Mouse (Mus musculus): ENCODE data around the gene Actn1. TPM values are rescaled to one million over a fixed set of nuclear protein-coding genes. Genes with fewer than 3 reads are reported as not detected.

Gene Actn1
- polyA plus RNA-seq, 1 experiment from 2014 or later = 39.4 TPM

DNA sequence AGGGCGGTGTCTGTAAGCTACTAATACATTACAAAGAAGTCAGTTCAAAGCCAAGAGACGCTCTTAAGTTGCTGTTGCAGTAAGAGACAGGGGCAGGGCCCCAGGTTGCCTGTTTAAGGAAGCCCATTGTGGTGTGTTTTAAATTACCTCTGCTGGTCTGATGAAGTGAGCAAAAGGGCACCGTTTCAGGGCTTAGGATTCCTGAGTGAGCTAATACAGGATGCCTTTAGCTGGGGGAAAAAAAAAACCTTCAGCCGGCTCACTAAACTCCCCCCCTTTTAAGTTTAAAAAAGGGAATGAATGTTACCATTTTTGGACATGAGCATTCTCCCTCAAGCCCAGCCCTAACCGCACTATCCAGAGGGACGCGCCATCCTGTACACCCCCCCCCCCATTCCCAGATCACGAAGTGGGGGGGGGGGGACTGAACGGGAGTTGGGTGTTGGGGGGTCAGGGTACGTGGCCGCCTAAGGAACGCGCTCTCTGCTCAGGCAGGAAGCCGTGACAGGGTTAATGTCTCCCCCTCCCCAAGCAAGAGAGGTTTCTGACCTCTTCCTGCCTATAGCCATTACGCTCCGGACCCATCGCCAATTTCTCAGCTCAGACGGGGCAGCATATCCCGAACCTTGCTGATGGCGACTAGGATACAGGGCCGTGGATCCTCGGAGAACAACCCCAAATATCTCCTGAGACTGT, 1.5 kb downstream of the Actn1 start:
- no peaks in the 10 kb centered on the region for H3K9me3 ChIP-seq
- WGBS = under 1% methylated on average over 22 of the region's 22 CpGs
- no peak for ATAC-seq (ENCODE audit: insufficient number of reproducible peaks, insufficient read depth, low FRiP score, low TSS enrichment, low read depth)

DNA sequence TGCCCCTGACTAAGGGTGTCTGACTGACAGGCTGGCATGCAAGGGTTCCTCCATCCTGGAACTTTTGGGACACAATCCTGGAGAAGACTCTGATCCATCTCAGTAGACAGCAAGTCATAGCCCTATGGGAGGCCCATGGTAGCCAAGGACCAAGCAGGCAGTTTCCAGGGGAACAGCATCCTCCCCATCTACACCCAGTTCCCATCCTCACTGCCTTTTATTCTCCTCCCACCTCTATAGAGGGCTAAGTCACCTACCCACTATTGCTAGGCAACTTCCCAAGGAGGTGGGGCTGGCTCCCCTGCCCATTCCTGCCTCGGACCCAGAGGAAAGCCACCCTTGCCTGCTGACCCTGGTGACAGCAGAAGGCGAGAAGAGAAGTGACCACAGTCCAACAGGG, 8.2 kb downstream of the Actn1 start:
- Histone ChIP-seq H3K9me3 (no peaks in the 10 kb centered on the region), H3K9ac (no peak overlapping the region), H3K4me3 (no peak overlapping the region), H3K36me3 (no peaks in the 10 kb centered on the region), H3K27ac (no peak overlapping the region), H3K4me1 (peaks cover 62% of the 10 kb centered on the region), H3K4me2 (no peak overlapping the region), H3K27me3 (no peaks in the 10 kb centered on the region)
- 61% methylated on average over 2 of the region's 2 CpGs for WGBS
- no peak for ATAC-seq (ENCODE audit: insufficient number of reproducible peaks, insufficient read depth, low FRiP score, low TSS enrichment, low read depth)

More for the DNA sequence above, 1.5 kb downstream of the Actn1 start:
- Histone ChIP-seq H3K27me3 (no peaks in the 10 kb centered on the region), H3K27ac (peak overlapping the region; percentile 99), H3K4me2 (peak overlapping the region; percentile 74), H3K36me3 (no peaks in the 10 kb centered on the region), H3K4me3 (peak overlapping the region; percentile 83), H3K9ac (peak overlapping the region; percentile 91), H3K4me1 (peaks cover 33% of the 10 kb centered on the region)

DNA sequence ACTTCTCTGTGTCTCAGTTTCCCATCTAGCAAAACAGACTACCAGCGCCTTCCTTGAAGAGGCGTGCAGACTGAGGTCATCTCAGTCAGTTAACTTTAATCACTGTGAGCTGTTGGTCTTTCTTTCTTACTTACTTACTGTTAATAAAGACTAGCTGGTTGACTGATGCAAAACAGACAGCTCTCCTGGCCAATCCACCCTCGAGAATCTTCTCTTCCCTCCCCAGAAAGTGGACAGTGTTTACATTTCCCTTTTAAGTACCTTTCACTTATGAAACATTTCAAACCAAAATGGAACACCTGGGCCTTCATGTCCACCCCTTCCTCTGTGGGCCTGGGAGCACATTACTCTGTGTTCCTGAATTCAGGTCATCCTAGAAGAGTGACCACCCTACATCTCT, 8.6 kb downstream of the Actn1 start:
- Histone ChIP-seq H3K4me1 (peaks cover 62% of the 10 kb centered on the region), H3K9me3 (no peaks in the 10 kb centered on the region), H3K36me3 (no peaks in the 10 kb centered on the region), H3K9ac (0 out of 2 replicates have a peak overlapping the region, but pooled peaks have one; percentile 2), H3K4me3 (no peak overlapping the region), H3K27me3 (no peaks in the 10 kb centered on the region), H3K4me2 (no peak overlapping the region), H3K27ac (no peak overlapping the region)
- WGBS = 43% methylated on average over 3 of the region's 3 CpGs
- no peak for ATAC-seq (ENCODE audit: insufficient number of reproducible peaks, insufficient read depth, low FRiP score, low TSS enrichment, low read depth)

DNA sequence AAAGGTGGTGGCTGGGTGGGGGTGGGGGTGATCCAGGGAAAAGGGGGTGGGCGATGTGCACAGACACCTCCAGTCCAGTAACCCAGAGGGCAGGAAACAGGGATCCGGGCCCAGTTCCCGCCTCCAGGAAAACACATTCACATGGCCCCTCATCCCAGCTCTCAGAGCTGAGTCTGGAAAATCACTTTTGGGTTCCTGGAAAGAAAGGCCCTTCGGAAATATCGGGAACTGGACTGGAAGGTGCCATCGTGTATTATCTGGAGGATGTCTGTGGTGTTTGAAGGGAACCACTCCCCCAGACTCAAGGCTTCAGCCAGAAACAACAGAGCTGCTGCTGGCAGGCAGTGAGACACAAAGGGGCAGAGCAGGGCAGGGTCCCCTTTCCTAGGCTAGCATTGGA, 10.6 kb downstream of the Actn1 start:
- Histone ChIP-seq H3K9ac (no peak overlapping the region), H3K36me3 (no peaks in the 10 kb centered on the region), H3K27me3 (no peaks in the 10 kb centered on the region), H3K27ac (no peak overlapping the region), H3K9me3 (no peaks in the 10 kb centered on the region), H3K4me1 (peaks cover 77% of the 10 kb centered on the region), H3K4me2 (no peak overlapping the region), H3K4me3 (no peak overlapping the region)
- WGBS = 67% methylated on average over 6 of the region's 6 CpGs
- ATAC-seq (ENCODE audit: insufficient number of reproducible peaks, insufficient read depth, low FRiP score, low TSS enrichment, low read depth) = no peak

DNA sequence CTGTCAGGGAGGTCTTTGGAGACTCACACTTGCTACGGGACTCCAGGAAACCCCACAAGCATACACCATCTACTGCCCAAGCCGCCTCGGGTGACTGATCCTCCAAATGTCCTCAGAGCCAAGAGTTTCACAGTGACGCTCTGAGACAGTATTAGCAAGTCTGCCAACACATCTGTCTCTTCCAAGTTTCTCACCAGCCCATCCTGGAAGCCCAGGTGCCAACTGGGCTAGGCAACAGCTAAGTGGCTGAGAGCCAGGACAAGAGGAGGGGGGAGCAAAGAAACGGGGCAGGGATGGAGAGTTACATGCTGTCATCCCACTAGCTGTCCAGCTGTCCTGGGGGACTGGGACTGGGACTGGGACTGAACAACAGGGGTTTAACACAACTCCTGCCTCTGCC, 13.1 kb downstream of the Actn1 start:
- Histone ChIP-seq H3K27me3 (no peaks in the 10 kb centered on the region), H3K36me3 (0 out of 2 replicates have a peak, but pooled peaks cover 5% of the 10 kb centered on the region), H3K4me2 (no peak overlapping the region), H3K9me3 (no peaks in the 10 kb centered on the region), H3K4me3 (no peak overlapping the region), H3K9ac (no peak overlapping the region), H3K27ac (no peak overlapping the region), H3K4me1 (peaks cover 74% of the 10 kb centered on the region)
- 83% methylated on average over 5 of the region's 5 CpGs for WGBS
- no peak for ATAC-seq (ENCODE audit: insufficient number of reproducible peaks, insufficient read depth, low FRiP score, low TSS enrichment, low read depth)

DNA sequence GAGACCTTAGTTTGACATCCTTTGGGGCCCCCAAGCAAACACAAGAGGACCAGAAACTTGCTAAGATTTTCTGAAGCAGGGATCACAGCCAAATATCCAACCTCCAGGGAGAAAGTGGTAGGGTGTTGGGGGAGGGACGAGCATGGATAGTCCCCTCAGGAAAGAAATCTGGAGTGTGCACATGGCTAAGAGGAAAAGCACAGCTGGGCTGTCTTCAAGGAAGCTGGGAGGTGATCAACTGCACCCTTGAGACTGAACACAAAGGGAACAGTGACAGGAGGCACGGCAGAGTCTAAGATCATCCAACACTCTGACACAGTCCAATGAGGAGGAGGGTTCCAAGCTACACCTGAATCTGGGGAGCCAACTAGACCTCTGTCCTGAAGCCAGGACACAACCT, 13.7 kb downstream of the Actn1 start:
- 0 out of 2 replicates have a peak, but pooled peaks cover 5% of the 10 kb centered on the region for H3K36me3 ChIP-seq
- H3K27me3 ChIP-seq = no peaks in the 10 kb centered on the region
- WGBS = 58% methylated on average over 2 of the region's 2 CpGs
- peak overlapping the region; percentile 28; the same call in 1 of the 2 replicates for H3K27ac ChIP-seq
- no peak overlapping the region for H3K9ac ChIP-seq
- H3K9me3 ChIP-seq = no peaks in the 10 kb centered on the region
- H3K4me2 ChIP-seq = no peak overlapping the region
- H3K4me3 ChIP-seq = no peak overlapping the region
- H3K4me1 ChIP-seq = peaks cover 72% of the 10 kb centered on the region
- no peak for ATAC-seq (ENCODE audit: insufficient number of reproducible peaks, insufficient read depth, low FRiP score, low TSS enrichment, low read depth)

DNA sequence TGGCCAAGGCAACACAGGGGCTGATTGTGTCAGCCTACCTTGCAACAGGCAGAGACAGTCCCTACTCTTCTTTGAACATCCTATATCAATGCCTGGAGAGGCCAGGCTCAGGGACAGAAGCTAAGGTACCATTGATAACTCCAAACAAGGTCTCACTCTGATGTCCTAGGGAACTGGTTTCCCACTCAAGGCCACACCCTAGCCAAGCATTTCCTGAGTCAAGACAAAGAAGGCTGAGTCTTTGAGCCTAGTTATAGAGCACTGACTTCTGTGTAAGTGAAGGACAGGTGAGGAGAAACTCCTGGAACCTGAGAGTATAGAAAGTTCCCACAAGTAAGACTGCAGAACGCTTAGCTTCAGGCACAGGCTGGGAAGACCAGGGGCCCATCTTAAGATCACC, 15.4 kb downstream of the Actn1 start:
- WGBS = 87% methylated on average over 1 of the region's 1 CpGs
- Histone ChIP-seq H3K27me3 (no peaks in the 10 kb centered on the region), H3K4me3 (no peak overlapping the region), H3K36me3 (0 out of 2 replicates have a peak, but pooled peaks cover 5% of the 10 kb centered on the region), H3K9me3 (no peaks in the 10 kb centered on the region), H3K4me2 (no peak overlapping the region), H3K27ac (no peak overlapping the region), H3K4me1 (peaks cover 59% of the 10 kb centered on the region), H3K9ac (no peak overlapping the region)
- no peak for ATAC-seq (ENCODE audit: insufficient number of reproducible peaks, insufficient read depth, low FRiP score, low TSS enrichment, low read depth)

DNA sequence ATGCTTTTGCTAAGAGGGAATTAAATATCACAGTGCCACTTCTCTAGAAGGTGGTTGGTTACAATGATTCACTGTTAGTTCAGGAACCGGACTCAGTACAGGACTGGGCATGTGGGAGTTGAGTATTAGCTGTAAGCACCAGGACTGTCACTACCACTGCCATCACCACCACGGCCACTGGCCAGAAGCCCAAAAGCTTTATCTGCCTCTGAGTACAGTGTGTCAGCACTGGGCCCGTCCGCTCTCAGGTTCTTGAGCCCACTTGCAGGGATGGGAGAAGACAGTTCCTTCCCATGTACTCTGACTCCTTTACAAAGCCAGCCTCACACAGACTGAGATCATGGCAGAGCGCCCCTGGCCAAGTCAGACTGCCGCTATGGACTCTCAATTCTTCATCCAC, 16.0 kb downstream of the Actn1 start:
- ATAC-seq (ENCODE audit: insufficient number of reproducible peaks, insufficient read depth, low FRiP score, low TSS enrichment, low read depth) = no peak
- Histone ChIP-seq H3K4me2 (no peak overlapping the region), H3K27ac (no peak overlapping the region), H3K36me3 (0 out of 2 replicates have a peak, but pooled peaks cover 5% of the 10 kb centered on the region), H3K4me1 (peaks cover 59% of the 10 kb centered on the region), H3K9me3 (no peaks in the 10 kb centered on the region), H3K9ac (no peak overlapping the region), H3K27me3 (no peaks in the 10 kb centered on the region), H3K4me3 (no peak overlapping the region)
- 90% methylated on average over 6 of the region's 6 CpGs for WGBS

DNA sequence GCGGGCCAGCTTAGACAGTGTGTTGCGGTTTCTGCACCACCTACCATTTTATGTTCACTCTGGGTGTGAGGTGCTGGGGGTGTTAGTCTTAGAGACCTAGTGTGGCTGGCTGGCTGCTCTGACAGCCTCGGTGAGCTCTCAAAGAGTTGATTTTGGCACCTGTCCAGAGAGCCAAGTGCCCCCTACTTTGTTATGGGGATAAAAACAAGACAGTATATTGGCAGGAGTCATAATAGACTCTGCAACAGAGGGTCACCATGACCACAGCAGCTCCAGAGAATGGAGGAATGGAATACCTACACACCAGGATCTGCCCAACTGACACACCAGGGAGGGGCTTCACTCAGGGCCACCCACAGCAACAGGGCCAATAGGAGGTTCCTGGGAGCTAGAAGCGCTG, 16.8 kb downstream of the Actn1 start:
- no peak overlapping the region for H3K4me2 ChIP-seq
- H3K9ac ChIP-seq = no peak overlapping the region
- 0 out of 2 replicates have a peak, but pooled peaks cover 5% of the 10 kb centered on the region for H3K36me3 ChIP-seq
- H3K4me1 ChIP-seq = peaks cover 61% of the 10 kb centered on the region
- H3K27me3 ChIP-seq = no peaks in the 10 kb centered on the region
- 87% methylated on average over 4 of the region's 4 CpGs for WGBS
- no peaks in the 10 kb centered on the region for H3K9me3 ChIP-seq
- no peak for ATAC-seq (ENCODE audit: insufficient number of reproducible peaks, insufficient read depth, low FRiP score, low TSS enrichment, low read depth)
- no peak overlapping the region for H3K4me3 ChIP-seq
- H3K27ac ChIP-seq = no peak overlapping the region

DNA sequence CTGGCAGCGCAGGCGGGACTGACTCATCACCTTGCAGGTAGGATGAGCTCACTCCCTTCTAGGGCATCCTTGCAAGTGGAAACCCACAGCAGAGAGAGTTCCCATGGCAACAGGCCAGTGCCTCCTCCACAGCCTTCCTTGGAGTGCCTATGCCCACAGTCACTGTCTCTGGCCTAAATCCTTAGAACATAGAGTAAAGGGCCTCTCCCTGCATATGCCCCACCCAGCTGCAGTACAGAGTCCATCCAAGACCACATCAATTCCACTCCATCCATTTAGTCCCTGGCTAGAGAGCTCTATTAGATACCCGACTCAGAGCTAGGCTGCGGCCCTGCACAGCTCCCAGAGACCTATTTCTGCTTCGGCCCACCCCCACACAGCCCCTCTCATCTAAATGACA, 20.7 kb downstream of the Actn1 start:
- 85% methylated on average over 5 of the region's 5 CpGs for WGBS
- peak overlapping the region; percentile 8 for H3K27ac ChIP-seq
- H3K36me3 ChIP-seq = peaks cover 24% of the 10 kb centered on the region

DNA sequence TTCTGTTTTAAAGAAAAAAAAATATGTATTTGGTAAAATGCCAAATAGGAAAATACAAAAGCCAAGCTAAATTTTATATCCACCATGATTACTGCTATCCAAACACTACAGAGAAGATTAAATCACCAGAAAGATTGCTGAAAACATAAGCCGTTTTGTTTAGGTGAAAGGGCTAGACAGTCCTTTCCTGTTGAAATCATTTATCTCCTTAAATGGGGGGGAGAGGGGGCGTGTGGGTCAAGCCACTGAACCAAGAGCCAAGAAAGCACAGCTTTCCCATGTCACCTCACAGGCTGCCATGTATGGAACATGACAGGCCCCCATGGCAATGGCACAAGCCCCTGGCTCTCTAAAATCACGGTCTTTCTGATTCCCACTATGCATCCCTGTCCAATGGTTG, 21.6 kb downstream of the Actn1 start:
- 52% methylated on average over 3 of the region's 3 CpGs for WGBS
- Histone ChIP-seq H3K4me2 (no peak overlapping the region), H3K36me3 (peaks cover 28% of the 10 kb centered on the region), H3K4me3 (no peak overlapping the region), H3K27me3 (no peaks in the 10 kb centered on the region), H3K4me1 (peaks cover 38% of the 10 kb centered on the region), H3K9me3 (0 out of 2 replicates have a peak, but pooled peaks cover 5% of the 10 kb centered on the region), H3K27ac (peak overlapping the region; percentile 8), H3K9ac (no peak overlapping the region)
- ATAC-seq (ENCODE audit: insufficient number of reproducible peaks, insufficient read depth, low FRiP score, low TSS enrichment, low read depth) = no peak

More for the DNA sequence above, 20.7 kb downstream of the Actn1 start:
- Histone ChIP-seq H3K4me2 (no peak overlapping the region), H3K4me1 (peaks cover 45% of the 10 kb centered on the region), H3K9ac (no peak overlapping the region), H3K9me3 (no peaks in the 10 kb centered on the region), H3K27me3 (no peaks in the 10 kb centered on the region), H3K4me3 (no peak overlapping the region)
- no peak; the same call in 1 of the 2 replicates for ATAC-seq (ENCODE audit: insufficient number of reproducible peaks, insufficient read depth, low FRiP score, low TSS enrichment, low read depth)

DNA sequence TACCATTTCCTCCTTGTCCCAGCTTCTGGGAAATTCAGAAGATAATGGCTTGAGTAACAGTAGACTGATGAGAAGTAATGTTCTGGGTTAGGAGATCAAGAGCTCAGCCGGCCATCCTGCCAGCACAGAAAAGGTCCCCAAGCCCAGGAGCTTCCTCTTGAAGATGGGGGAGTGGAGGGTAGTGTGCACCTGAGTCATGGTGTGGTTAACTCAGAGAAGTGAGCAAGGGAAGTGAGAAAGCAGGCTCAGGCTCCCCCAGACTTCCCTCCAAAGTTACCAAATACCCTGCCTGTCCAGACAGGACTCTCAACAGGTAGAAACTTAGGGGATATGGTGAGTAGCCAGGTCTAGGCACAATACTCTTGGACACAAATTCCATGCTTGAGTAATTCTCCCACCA, 24.9 kb downstream of the Actn1 start:
- no peak for ATAC-seq (ENCODE audit: insufficient number of reproducible peaks, insufficient read depth, low FRiP score, low TSS enrichment, low read depth)
- 97% methylated on average over 1 of the region's 1 CpGs for WGBS

More for the DNA sequence above, 24.9 kb downstream of the Actn1 start:
- H3K4me2 ChIP-seq = no peak overlapping the region
- no peak overlapping the region for H3K4me3 ChIP-seq
- H3K9me3 ChIP-seq = 0 out of 2 replicates have a peak, but pooled peaks cover 5% of the 10 kb centered on the region
- no peak overlapping the region for H3K9ac ChIP-seq
- no peaks in the 10 kb centered on the region for H3K27me3 ChIP-seq
- H3K27ac ChIP-seq = no peak overlapping the region
- peaks cover 35% of the 10 kb centered on the region for H3K36me3 ChIP-seq
- H3K4me1 ChIP-seq = peaks cover 52% of the 10 kb centered on the region

All from embryonic facial prominence, embryonic 13.5 days (tissue).